Mouse (Mus musculus) myocyte (in vitro differentiated cells): ENCODE results near the gene Dnajb1. TPM values are rescaled to one million over a fixed set of nuclear protein-coding genes. Genes with fewer than 3 reads are reported as not detected.

Experiments
- H3K27me3 ChIP-seq: one replicate; pipeline ENCODE4 v1.6.1; 2011; ENCODE audit not compliant: control insufficient read depth, insufficient read depth, insufficient read length
- H3K36me3 ChIP-seq: one replicate; pipeline ENCODE4 v1.6.1; 2011; ENCODE audit not compliant: control insufficient read depth, insufficient read depth
- H3K4me2 ChIP-seq: one replicate; pipeline ENCODE4 v1.6.1; 2011; ENCODE audit warnings: low read depth, control low read depth
- H3K4me3 ChIP-seq: one replicate; pipeline ENCODE4 v1.5.1; 2011; ENCODE audit warnings: mild to moderate bottlenecking, control low read depth, moderate library complexity
- H3K79me2 ChIP-seq: one replicate; pipeline ENCODE4 v1.6.1; 2011; ENCODE audit not compliant: control insufficient read depth, insufficient read depth
- H3ac ChIP-seq: one replicate; pipeline ENCODE4 v1.6.1; 2011; ENCODE audit not compliant: control insufficient read depth, insufficient read length
- CEBPB ChIP-seq: IDR thresholded peaks from 2 replicates; pipeline ENCODE4 v1.6.1; 2011; ENCODE audit warnings: mild to moderate bottlenecking, moderate library complexity; ENCODE audit not compliant: poor library complexity, insufficient read depth, severe bottlenecking
- E2F4 ChIP-seq: IDR thresholded peaks from one replicate; pipeline ENCODE4 v1.6.1; 2011; ENCODE audit warnings: mild to moderate bottlenecking, control low read depth, moderate library complexity; ENCODE audit not compliant: insufficient read depth
- MAX ChIP-seq: IDR thresholded peaks from one replicate; pipeline ENCODE4 v1.6.1; 2011; ENCODE audit warnings: low read depth, mild to moderate bottlenecking, control low read depth
- MYOD1 ChIP-seq, 3 experiments: IDR thresholded peaks; one replicate each; pipeline ENCODE4 v1.6.1; 2011; ENCODE audit warnings: control low read depth in 2 of 3, low read depth in 2 of 3, mild to moderate bottlenecking in 2 of 3, moderate library complexity in 1 of 3; ENCODE audit not compliant: insufficient read length in 2 of 3, control insufficient read depth in 1 of 3
- MYOG ChIP-seq, 3 experiments: IDR thresholded peaks; one replicate each; pipeline ENCODE4 v1.6.1; 2011; ENCODE audit warnings: control low read depth in 2 of 3, low read depth in 2 of 3, mild to moderate bottlenecking in 2 of 3; ENCODE audit not compliant: insufficient read length in 2 of 3, control insufficient read depth in 1 of 3, insufficient read depth in 1 of 3
- POLR2A ChIP-seq: IDR thresholded peaks from one replicate; pipeline ENCODE4 v1.6.1; 2011; ENCODE audit warnings: low read depth, mild to moderate bottlenecking, control low read depth, moderate library complexity; ENCODE audit not compliant: insufficient read length
- POLR2AphosphoS2 ChIP-seq: IDR thresholded peaks from one replicate; pipeline ENCODE4 v1.6.1; 2011; ENCODE audit warnings: low read depth, control low read depth; ENCODE audit not compliant: insufficient read length
- REST ChIP-seq: IDR thresholded peaks from one replicate; pipeline ENCODE4 v1.6.1; 2011; ENCODE audit warnings: mild to moderate bottlenecking, control low read depth, moderate library complexity; ENCODE audit not compliant: insufficient read depth, insufficient read length
- SRF ChIP-seq: IDR thresholded peaks from one replicate; pipeline ENCODE4 v1.6.1; 2011; ENCODE audit warnings: low read depth; ENCODE audit not compliant: control insufficient read depth, insufficient read length
- TCF12 ChIP-seq: IDR thresholded peaks from one replicate; pipeline ENCODE4 v1.6.1; 2011; ENCODE audit warnings: mild to moderate bottlenecking, control low read depth; ENCODE audit not compliant: poor library complexity, insufficient read depth, severe bottlenecking
- TCF3 ChIP-seq: IDR thresholded peaks from one replicate; pipeline ENCODE4 v1.6.1; 2011; ENCODE audit warnings: low read depth, control low read depth; ENCODE audit not compliant: insufficient read length
- USF1 ChIP-seq: IDR thresholded peaks from one replicate; pipeline ENCODE4 v1.6.1; 2011; ENCODE audit warnings: low read depth, mild to moderate bottlenecking, control low read depth, moderate library complexity
- polyA plus RNA-seq: library from polyadenylated mRNA; unstranded; fragments of >200 nt; fragmentation: generic; extraction: Trizol; gene quantifications from one replicate; pipeline ENCODE4 v1.2.1, GENCODE M21; 2012; ENCODE audit warnings: missing spikeins

The Dnajb1 gene
- polyA plus RNA-seq, 1 experiment = 17.7 TPM

DNA sequence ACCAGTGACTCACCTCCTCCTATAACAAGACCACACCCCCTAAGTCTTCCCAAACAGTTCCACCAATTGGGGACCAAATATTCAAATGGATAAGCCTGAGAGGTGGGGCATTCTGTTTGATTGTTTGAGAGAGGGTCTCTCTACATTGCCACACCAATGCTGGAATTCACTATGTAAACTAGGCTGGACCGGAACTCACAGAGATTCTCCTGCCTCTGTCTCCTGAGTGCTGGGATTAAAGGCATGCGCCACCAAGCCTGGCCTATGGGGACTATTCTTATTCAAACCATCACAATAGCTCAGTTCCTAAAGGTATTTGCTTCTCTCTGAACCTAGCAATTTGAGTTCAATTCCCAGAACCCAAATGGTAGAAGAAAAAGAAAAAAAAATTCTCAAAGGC is 10.6 kb downstream of the Dnajb1 start:
- Histone ChIP-seq H3K4me2 (no peak overlapping the region), H3K79me2 (no peaks in the 10 kb centered on the region), H3K27me3 (no peaks in the 10 kb centered on the region), H3ac (no peak overlapping the region), H3K36me3 (no peaks in the 10 kb centered on the region), H3K4me3 (no peak overlapping the region)
- TF ChIP-seq MYOD1 (IDR thresholded peaks at IDR 0.05; ENCODE audit: control insufficient read depth in 1 of 3, insufficient read length in 2 of 3, low read depth in 2 of 3) = no peak
- no peak for TF ChIP-seq POLR2A
- no peak for TF ChIP-seq TCF3
- no peak for TF ChIP-seq E2F4
- TF ChIP-seq MYOG (IDR thresholded peaks at IDR 0.05; ENCODE audit: control insufficient read depth in 1 of 3, insufficient read depth in 1 of 3, insufficient read length in 2 of 3, low read depth in 2 of 3) = no peak
- TF ChIP-seq USF1 = no peak
- TF ChIP-seq TCF12 = no peak
- TF ChIP-seq MAX = no peak
- TF ChIP-seq CEBPB = no peak
- TF ChIP-seq POLR2AphosphoS2 = no peak
- TF ChIP-seq SRF = no peak
- TF ChIP-seq REST = no peak

- H3K4me3 ChIP-seq = no peak overlapping the region
- no peaks in the 10 kb centered on the region for H3K79me2 ChIP-seq
- no peaks in the 10 kb centered on the region for H3K27me3 ChIP-seq
- peak overlapping the region; percentile 19 for H3K4me2 ChIP-seq
- TF ChIP-seq MYOG (IDR thresholded peaks at IDR 0.05; ENCODE audit: control insufficient read depth in 1 of 3, insufficient read depth in 1 of 3, insufficient read length in 2 of 3, low read depth in 2 of 3) = peak in 2 of 3 experiments; percentile 21 to 81
- no peak for TF ChIP-seq POLR2AphosphoS2
- TF ChIP-seq POLR2A = no peak
- TF ChIP-seq MYOD1 (IDR thresholded peaks at IDR 0.05; ENCODE audit: control insufficient read depth in 1 of 3, insufficient read length in 2 of 3, low read depth in 2 of 3) = peak in 2 of 3 experiments; percentile 53 to 62
- 0 out of 2 replicates have a peak, but pooled peaks have one; percentile 18 for TF ChIP-seq CEBPB
- no peak for TF ChIP-seq TCF3
- TF ChIP-seq USF1 = no peak
- TF ChIP-seq TCF12 = no peak
- no peak for TF ChIP-seq SRF
- no peak for TF ChIP-seq MAX
- no peak for TF ChIP-seq E2F4
- no peak for TF ChIP-seq REST
- H3ac ChIP-seq = no peak overlapping the region
- no peaks in the 10 kb centered on the region for H3K36me3 ChIP-seq
Measured at GRCm38 (mm10) chr8:83619568-83620285, 11.7 kb downstream of the Dnajb1 start.

GRCm38 (mm10) chr8:83621691-83622388 is 13.8 kb downstream of the Dnajb1 start:
- Histone ChIP-seq H3K27me3 (no peaks in the 10 kb centered on the region), H3K4me2 (peak overlapping the region; percentile 90), H3ac (no peak overlapping the region), H3K79me2 (no peaks in the 10 kb centered on the region), H3K36me3 (no peaks in the 10 kb centered on the region), H3K4me3 (no peak overlapping the region)
- TF ChIP-seq POLR2AphosphoS2 (no peak), TCF12 (no peak), POLR2A (no peak), MAX (no peak), E2F4 (no peak), CEBPB (no peak), USF1 (no peak), TCF3 (no peak)

DNA sequence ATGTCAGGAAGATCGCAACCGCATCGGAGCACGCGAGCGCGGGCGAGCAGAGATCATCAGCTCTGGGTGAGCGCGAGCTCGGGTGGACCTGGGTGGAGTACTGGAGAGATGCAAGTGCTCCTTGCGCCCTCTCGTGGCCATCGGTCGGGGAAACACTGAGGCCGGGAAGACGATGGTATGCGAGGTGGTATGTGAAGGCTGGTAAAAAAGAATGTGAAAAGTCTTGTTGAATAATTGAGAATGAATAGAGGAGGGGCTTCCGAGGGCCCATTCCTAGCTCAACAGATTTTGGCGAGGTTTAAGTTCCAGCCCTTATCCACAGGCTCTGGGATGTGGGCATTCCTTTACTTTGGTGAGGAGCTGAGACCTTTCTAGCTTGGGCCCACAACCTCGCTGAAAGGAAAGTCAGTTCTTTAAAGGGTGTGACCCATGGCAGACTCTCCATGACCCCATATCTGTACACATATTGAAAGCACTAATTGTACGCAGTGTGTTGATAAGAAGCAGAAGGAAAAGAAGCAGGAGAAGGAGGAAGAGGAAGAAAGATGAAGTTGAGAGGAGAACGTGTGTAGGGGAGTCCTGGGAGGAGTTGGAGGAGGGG is 14.5 kb downstream of the Dnajb1 start:
- Histone ChIP-seq H3K4me3 (no peak overlapping the region), H3K27me3 (no peaks in the 10 kb centered on the region), H3K4me2 (peak overlapping the region; percentile 90), H3K79me2 (no peaks in the 10 kb centered on the region), H3ac (no peak overlapping the region), H3K36me3 (no peaks in the 10 kb centered on the region)
- TF ChIP-seq REST = no peak
- no peak for TF ChIP-seq MYOD1 (IDR thresholded peaks at IDR 0.05; ENCODE audit: control insufficient read depth in 1 of 3, insufficient read length in 2 of 3, low read depth in 2 of 3)
- no peak for TF ChIP-seq USF1
- TF ChIP-seq MYOG (IDR thresholded peaks at IDR 0.05; ENCODE audit: control insufficient read depth in 1 of 3, insufficient read depth in 1 of 3, insufficient read length in 2 of 3, low read depth in 2 of 3) = no peak
- no peak for TF ChIP-seq SRF
- TF ChIP-seq MAX = no peak
- TF ChIP-seq POLR2AphosphoS2 = no peak
- no peak for TF ChIP-seq TCF12
- no peak for TF ChIP-seq TCF3
- no peak for TF ChIP-seq CEBPB
- TF ChIP-seq E2F4 = no peak
- TF ChIP-seq POLR2A = no peak
